Mouse (Mus musculus) testis, adult 2 months (tissue): ENCODE measurements around the gene Slc43a2.

ENCODE experiments used
- CTCF ChIP-seq: fragments of 200-500 bp; IDR thresholded peaks from 2 replicates; pipeline ENCODE4 v1.5.1; 2012; ENCODE audit warnings: low read depth, mild to moderate bottlenecking, inconsistent platforms, low read length, moderate library complexity; ENCODE audit not compliant: control insufficient read depth, insufficient read depth, insufficient replicate concordance
- POLR2A ChIP-seq: fragments of 200-500 bp; IDR thresholded peaks from 2 replicates; pipeline ENCODE4 v1.6.1; 2012; ENCODE audit warnings: low read depth, mild to moderate bottlenecking, inconsistent platforms, low read length, moderate library complexity; ENCODE audit not compliant: control insufficient read depth

DNA sequence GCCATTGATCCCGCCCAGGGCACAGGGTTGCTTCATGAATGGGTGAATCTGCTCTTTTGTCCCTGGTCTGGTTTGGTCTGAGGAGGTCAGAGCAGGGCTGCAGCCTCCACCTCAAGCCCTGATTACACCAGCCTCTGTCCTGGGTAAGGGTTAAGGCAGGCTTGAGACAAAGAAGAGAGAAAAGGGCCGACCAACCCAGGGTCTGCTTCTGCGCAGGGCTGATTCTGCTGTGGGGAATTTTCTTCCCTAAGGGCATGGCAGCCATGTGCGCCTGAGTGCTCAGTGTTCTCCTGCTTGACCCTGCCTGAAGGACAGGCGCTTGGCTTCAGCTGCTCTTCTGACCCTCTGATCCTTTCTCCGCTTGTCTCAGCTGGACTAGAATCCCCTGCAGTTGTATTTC is 25.6 kb downstream of the Slc43a2 start:
- TF ChIP-seq CTCF (no peak), POLR2A (no peak)
